Mouse (Mus musculus): Measurements from ENCODE around the gene Aup1. TPM values are rescaled to one million over a fixed set of nuclear protein-coding genes. Genes with fewer than 3 reads are reported as not detected.

The Aup1 gene
- polyA plus RNA-seq, 1 experiment, result 1,695 TPM

DNA sequence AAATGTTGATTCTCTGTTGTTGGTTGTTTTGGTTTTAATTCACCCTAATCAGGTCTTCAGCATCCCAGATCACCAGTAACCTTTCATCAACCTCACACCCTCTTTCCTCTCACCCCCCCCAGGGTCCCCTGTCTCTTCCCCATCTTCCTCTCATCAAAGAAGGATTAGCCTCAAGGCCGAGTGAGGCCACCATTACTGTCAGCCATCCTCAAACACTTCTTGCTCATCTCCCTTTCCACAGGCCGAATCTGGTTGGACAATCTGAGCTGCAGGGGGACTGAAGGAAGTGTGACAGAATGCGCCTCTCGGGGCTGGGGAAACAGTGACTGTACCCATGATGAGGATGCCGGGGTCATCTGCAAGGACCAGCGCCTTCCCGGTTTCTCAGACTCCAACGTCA lies 17.1 kb upstream of the Aup1 start:
- TF ChIP-seq FLI1 (IDR thresholded peaks at IDR 0.05; ENCODE audit: low read length) (no peak), GATA1 (IDR thresholded peaks at IDR 0.05; ENCODE audit: borderline replicate concordance, low read length) (no peak)
- Histone ChIP-seq H3K4me3 (replicated peaks) (no peak overlapping the region), H3K27me3 (replicated peaks) (no peaks in the 10 kb centered on the region), H3K9me3 (no peaks in the 10 kb centered on the region), H3K4me1 (peaks cover 83% of the 10 kb centered on the region), H3K36me3 (replicated peaks; ENCODE audit: low read length) (peaks cover 41% of the 10 kb centered on the region)

- Histone ChIP-seq H3K4me1 (peaks cover 87% of the 10 kb centered on the region), H3K4me3 (replicated peaks) (peak overlapping the region; percentile 66), H3K27me3 (replicated peaks) (no peaks in the 10 kb centered on the region), H3K36me3 (replicated peaks; ENCODE audit: low read length) (peaks cover 44% of the 10 kb centered on the region), H3K9me3 (no peaks in the 10 kb centered on the region)
- TF ChIP-seq FLI1 (IDR thresholded peaks at IDR 0.05; ENCODE audit: low read length) (no peak), GATA1 (IDR thresholded peaks at IDR 0.05; ENCODE audit: borderline replicate concordance, low read length) (no peak)
Observed at GRCm38 (mm10) chr6:83038496-83039012, 15.8 kb upstream of the Aup1 start.

DNA sequence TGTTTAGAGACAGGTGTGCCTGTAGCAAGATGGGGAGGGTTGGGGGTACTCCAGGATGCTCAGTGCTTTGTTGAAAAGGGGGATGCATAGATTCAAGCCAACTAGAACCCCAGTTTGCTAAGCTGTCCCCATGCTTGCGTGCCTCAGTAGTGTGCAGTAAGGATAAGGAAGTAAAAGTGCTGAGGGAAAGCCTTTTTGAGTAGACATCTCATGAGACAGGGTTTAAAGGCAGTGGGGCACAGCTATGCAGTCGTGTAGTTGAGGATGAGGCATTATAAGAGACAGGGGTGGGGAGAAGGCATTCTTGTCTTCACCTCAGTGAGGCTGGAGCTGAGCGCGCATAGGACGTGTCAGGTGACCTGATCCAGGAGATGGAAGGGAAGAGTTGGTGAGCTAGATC lies 13.7 kb upstream of the Aup1 start:
- Histone ChIP-seq H3K36me3 (replicated peaks; ENCODE audit: low read length) (peaks cover 54% of the 10 kb centered on the region), H3K27me3 (replicated peaks) (no peaks in the 10 kb centered on the region), H3K9me3 (no peaks in the 10 kb centered on the region), H3K4me1 (peaks cover 80% of the 10 kb centered on the region), H3K4me3 (replicated peaks) (peak overlapping the region; percentile 71)
- TF ChIP-seq FLI1 (IDR thresholded peaks at IDR 0.05; ENCODE audit: low read length) (no peak), GATA1 (IDR thresholded peaks at IDR 0.05; ENCODE audit: borderline replicate concordance, low read length) (no peak)

DNA sequence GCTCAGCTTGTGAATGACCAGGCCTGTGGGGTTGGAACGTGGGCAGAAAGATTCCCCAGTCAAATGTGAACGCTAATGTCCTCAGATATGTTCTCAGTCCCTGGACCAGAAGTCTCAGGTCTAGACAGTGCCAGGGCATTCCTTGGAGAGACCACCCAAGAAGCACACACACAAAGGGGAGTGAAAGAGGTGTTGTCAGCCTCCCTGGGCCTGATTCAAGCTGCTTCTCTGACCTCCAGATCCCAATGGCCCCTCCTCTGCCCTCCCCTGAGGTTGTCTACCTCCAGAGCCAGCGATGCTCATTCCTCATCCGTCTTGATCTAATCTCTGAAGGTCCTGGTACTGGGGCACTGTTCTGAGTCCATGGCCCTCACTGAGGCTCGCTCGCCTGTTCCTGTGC lies 10.8 kb upstream of the Aup1 start:
- no peak overlapping the region for H3K4me3 ChIP-seq (replicated peaks)
- H3K27me3 ChIP-seq (replicated peaks), result no peaks in the 10 kb centered on the region
- no peak for TF ChIP-seq FLI1 (IDR thresholded peaks at IDR 0.05; ENCODE audit: low read length)
- peaks cover 41% of the 10 kb centered on the region for H3K36me3 ChIP-seq (replicated peaks; ENCODE audit: low read length)
- H3K4me1 ChIP-seq, result peaks cover 78% of the 10 kb centered on the region
- H3K9me3 ChIP-seq, result no peaks in the 10 kb centered on the region

DNA sequence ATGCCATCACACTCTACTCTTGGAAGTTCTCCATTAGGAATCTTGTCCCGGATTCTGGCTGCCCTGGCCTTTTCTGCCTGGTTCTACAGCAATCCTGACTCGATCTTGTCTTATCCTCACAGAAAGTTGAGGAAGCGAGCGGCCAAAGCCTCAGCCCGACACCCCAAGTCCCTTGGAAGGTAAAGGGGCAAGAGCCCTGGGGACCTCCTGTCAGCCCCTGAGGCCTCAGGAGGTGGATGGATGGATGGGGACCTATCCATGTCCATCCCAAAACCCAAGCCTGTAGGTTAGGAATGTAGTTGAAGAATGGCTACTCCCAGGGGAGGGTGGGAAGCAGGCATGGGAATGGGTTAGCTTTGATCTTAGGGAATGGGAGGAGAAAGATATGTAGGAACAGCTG lies 10.3 kb upstream of the Aup1 start:
- no peak for TF ChIP-seq FLI1 (IDR thresholded peaks at IDR 0.05; ENCODE audit: low read length)
- TF ChIP-seq GATA1 (IDR thresholded peaks at IDR 0.05; ENCODE audit: borderline replicate concordance, low read length), result no peak
- Histone ChIP-seq H3K9me3 (no peaks in the 10 kb centered on the region), H3K27me3 (replicated peaks) (no peaks in the 10 kb centered on the region), H3K36me3 (replicated peaks; ENCODE audit: low read length) (peaks cover 45% of the 10 kb centered on the region), H3K4me3 (replicated peaks) (no peak overlapping the region), H3K4me1 (peaks cover 78% of the 10 kb centered on the region)

GRCm38 (mm10) chr6:83044742-83045141 lies 9.6 kb upstream of the Aup1 start:
- peaks cover 80% of the 10 kb centered on the region for H3K4me1 ChIP-seq
- TF ChIP-seq GATA1 (IDR thresholded peaks at IDR 0.05; ENCODE audit: borderline replicate concordance, low read length), result no peak
- no peak for TF ChIP-seq FLI1 (IDR thresholded peaks at IDR 0.05; ENCODE audit: low read length)
- H3K9me3 ChIP-seq, result no peaks in the 10 kb centered on the region
- H3K4me3 ChIP-seq (replicated peaks), result no peak overlapping the region
- H3K27me3 ChIP-seq (replicated peaks), result no peaks in the 10 kb centered on the region
- peaks cover 52% of the 10 kb centered on the region for H3K36me3 ChIP-seq (replicated peaks; ENCODE audit: low read length)

DNA sequence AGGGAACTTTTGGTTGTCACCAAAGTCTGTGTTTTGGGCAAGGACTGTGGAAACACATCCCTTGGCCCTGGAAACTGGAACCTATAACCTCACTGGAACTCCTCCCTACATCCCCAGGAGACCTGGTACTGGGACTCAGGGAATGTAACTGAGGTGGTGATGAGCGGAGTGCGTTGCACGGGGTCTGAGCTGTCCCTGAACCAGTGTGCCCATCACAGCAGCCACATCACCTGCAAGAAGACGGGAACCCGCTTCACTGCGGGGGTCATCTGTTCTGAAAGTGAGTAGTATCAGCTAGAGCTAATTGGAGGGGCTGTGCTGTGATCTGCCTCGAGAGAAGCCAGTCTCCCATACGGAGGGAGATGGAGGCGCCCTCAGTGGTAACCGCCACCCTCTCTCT lies 5.0 kb upstream of the Aup1 start:
- peaks cover 80% of the 10 kb centered on the region for H3K4me1 ChIP-seq
- no peak overlapping the region for H3K4me3 ChIP-seq (replicated peaks)
- no peaks in the 10 kb centered on the region for H3K9me3 ChIP-seq
- no peaks in the 10 kb centered on the region for H3K27me3 ChIP-seq (replicated peaks)
- no peak for TF ChIP-seq GATA1 (IDR thresholded peaks at IDR 0.05; ENCODE audit: borderline replicate concordance, low read length)
- no peak for TF ChIP-seq FLI1 (IDR thresholded peaks at IDR 0.05; ENCODE audit: low read length)
- peaks cover 55% of the 10 kb centered on the region for H3K36me3 ChIP-seq (replicated peaks; ENCODE audit: low read length)

GRCm38 (mm10) chr6:83053136-83053960 lies 973 bp upstream of the Aup1 start:
- Histone ChIP-seq H3K4me3 (replicated peaks) (peak overlapping the region; percentile 99), H3K4me1 (peaks cover 86% of the 10 kb centered on the region), H3K9me3 (no peaks in the 10 kb centered on the region), H3K36me3 (replicated peaks; ENCODE audit: low read length) (peaks cover 80% of the 10 kb centered on the region), H3K27me3 (replicated peaks) (no peaks in the 10 kb centered on the region)
- TF ChIP-seq GATA1 (IDR thresholded peaks at IDR 0.05; ENCODE audit: borderline replicate concordance, low read length), result no peak
- no peak for TF ChIP-seq FLI1 (IDR thresholded peaks at IDR 0.05; ENCODE audit: low read length)

DNA sequence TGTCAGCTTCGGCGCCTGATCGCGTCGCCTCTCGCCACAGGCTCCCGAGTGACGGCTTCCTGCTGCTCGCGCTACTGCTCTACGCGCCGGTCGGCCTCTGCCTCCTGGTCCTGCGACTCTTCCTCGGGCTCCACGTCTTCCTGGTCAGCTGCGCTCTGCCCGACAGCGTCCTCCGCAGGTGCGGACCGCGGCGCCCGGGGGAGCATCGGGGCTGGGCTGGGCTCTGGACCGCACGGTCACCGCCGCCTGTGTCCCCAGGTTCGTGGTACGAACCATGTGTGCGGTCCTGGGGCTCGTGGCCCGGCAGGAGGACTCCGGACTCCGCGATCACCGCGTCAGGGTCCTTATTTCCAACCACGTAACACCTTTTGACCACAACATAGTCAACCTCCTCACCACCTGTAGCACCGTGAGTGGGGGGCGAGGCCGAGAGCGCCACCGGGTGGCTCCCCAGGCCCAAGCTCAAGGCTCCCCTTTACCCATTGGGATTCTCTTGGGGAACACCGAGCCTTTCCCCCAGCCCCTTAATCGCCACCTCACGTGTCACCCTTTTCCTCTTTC lies 630 bp downstream of the Aup1 start, which contains the start of gene Htra2:
TSS of gene Htra2 (minus strand) at position 403 of the 561 bp plus-strand sequence.
- Histone ChIP-seq H3K4me3 (replicated peaks) (peak within 1 kb of the TSS; percentile 99), H3K9me3 (no peaks in the 10 kb centered on the region), H3K27me3 (replicated peaks) (no peaks in the 10 kb centered on the region), H3K36me3 (replicated peaks; ENCODE audit: low read length) (peaks cover 80% of the 10 kb centered on the region), H3K4me1 (peaks cover 83% of the 10 kb centered on the region)
- no peak for TF ChIP-seq FLI1 (IDR thresholded peaks at IDR 0.05; ENCODE audit: low read length)
- no peak for TF ChIP-seq GATA1 (IDR thresholded peaks at IDR 0.05; ENCODE audit: borderline replicate concordance, low read length)

DNA sequence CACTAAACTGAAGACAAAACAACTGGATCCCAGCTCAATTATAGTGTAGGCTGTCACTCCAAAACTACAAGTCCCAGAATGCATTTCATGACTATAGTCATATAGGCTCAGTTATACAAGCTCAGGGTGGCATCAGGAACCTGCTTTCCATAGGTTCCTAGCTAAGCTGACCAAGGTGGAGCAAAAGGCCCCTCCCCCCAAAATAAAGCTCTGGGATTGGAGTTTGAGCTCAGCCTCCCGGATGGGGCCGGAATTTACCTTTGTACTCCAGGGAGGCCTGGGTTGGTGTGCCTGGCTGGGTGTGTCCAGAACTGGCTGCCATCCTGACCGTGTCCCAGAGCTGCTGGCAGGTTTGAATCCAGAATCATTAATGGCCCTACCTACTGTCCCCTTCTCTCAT lies 3.5 kb downstream of the Aup1 start, which contains the start of gene Dqx1:
TSS of gene Dqx1 (plus strand) at position 55 of the 400 bp plus-strand sequence.
- H3K36me3 ChIP-seq (replicated peaks; ENCODE audit: low read length), result peaks cover 69% of the 10 kb centered on the region
- TF ChIP-seq GATA1 (IDR thresholded peaks at IDR 0.05; ENCODE audit: borderline replicate concordance, low read length) (no peak), FLI1 (IDR thresholded peaks at IDR 0.05; ENCODE audit: low read length) (no peak)
- peaks cover 15% of the 10 kb centered on the region for H3K27me3 ChIP-seq (replicated peaks)
- peaks cover 62% of the 10 kb centered on the region for H3K4me1 ChIP-seq
- H3K9me3 ChIP-seq, result no peaks in the 10 kb centered on the region
- H3K4me3 ChIP-seq (replicated peaks), result peak within 1 kb of the TSS; percentile 10

Measured in megakaryocyte, embryonic 14.5 days (primary cell).